Mouse (Mus musculus): ENCODE results near the gene Psmc3.

- TF ChIP-seq EP300 (IDR thresholded peaks at IDR 0.05) (no peak), CTCF (IDR thresholded peaks at IDR 0.05) (no peak)
Observed at GRCm38 (mm10) chr2:91026491-91026890, 27.3 kb upstream of the Psmc3 start.

Data from lung, postnatal 0 days (tissue).